Mouse (Mus musculus) G1E (cell line): ENCODE results near the gene Tmem129. TPM values are rescaled to one million over a fixed set of nuclear protein-coding genes. Genes with fewer than 3 reads are reported as not detected.

ENCODE experiments used
- ATAC-seq: 2 replicates; pipeline ENCODE4 v1.8.0; 2016; ENCODE audit warnings: mild to moderate bottlenecking; ENCODE audit not compliant: insufficient number of reproducible peaks, poor library complexity, low FRiP score, severe bottlenecking; ENCODE audit errors: extremely low read depth
- DNase-seq: peaks from one replicate; pipeline ENCODE4 v3.0.0; 2012; ENCODE audit warnings: low spot score
- H3K27me3 ChIP-seq: 2 replicates; pipeline ENCODE4 v1.6.1; 2012; ENCODE audit warnings: mild to moderate bottlenecking, low read length, inconsistent platforms; ENCODE audit not compliant: insufficient read depth
- H3K36me3 ChIP-seq: replicated peaks from 2 replicates; pipeline ENCODE3; 2012; ENCODE audit warnings: mild to moderate bottlenecking, inconsistent platforms
- H3K4me1 ChIP-seq: 2 replicates; pipeline ENCODE4 v1.6.1; 2012; ENCODE audit warnings: low read depth, low read length, inconsistent platforms, mixed read lengths; ENCODE audit not compliant: insufficient read depth
- H3K4me3 ChIP-seq: 2 replicates; pipeline ENCODE4 v1.5.1; 2012; ENCODE audit warnings: low read depth, mild to moderate bottlenecking, inconsistent platforms, low read length, moderate library complexity, mixed read lengths
- H3K9me3 ChIP-seq: replicated peaks from 2 replicates; pipeline ENCODE4 v1.6.1; 2012; ENCODE audit warnings: inconsistent platforms
- CTCF ChIP-seq: IDR thresholded peaks from 2 replicates; pipeline ENCODE4 v1.5.1; 2012; ENCODE audit warnings: low read depth, low read length, inconsistent platforms, mixed read lengths
- GATA1 ChIP-seq: IDR thresholded peaks from 2 replicates; pipeline ENCODE4 v1.6.1; 2012; ENCODE audit warnings: borderline replicate concordance, low read length, inconsistent platforms, mixed read lengths
- GATA2 ChIP-seq: IDR thresholded peaks from 2 replicates; pipeline ENCODE4 v1.6.1; 2012; ENCODE audit warnings: low read depth, low read length, inconsistent platforms, borderline replicate concordance
- POLR2AphosphoS5 ChIP-seq: IDR thresholded peaks from 2 replicates; pipeline ENCODE4 v1.6.1; 2012; ENCODE audit warnings: low read depth, low read length, inconsistent platforms; ENCODE audit not compliant: insufficient replicate concordance
- TAL1 ChIP-seq: conservative IDR thresholded peaks from 2 replicates; pipeline ENCODE4 v1.6.1; 2012; ENCODE audit warnings: low read depth, low read length, inconsistent platforms, mixed read lengths
- polyA plus RNA-seq: library from polyadenylated mRNA; stranded (reverse); fragments of >175 nt; gene quantifications from 2 replicates; pipeline ENCODE4 v1.2.3, GENCODE M21; 2012
- total RNA-seq, 2 experiments: library from RNA; stranded (forward) in 1 of 2; stranded (reverse) in 1 of 2; fragments of 200-1000 nt in 1 of 2; fragments of >200 nt in 1 of 2; fragmentation: Nextera tagmentation in 1 of 2; gene quantifications; 2 replicates each; pipeline ENCODE4 v1.2.3; 2014 to 2017

Tmem129 gene
- total and polyA plus RNA-seq, 3 experiments = 13.7 to 29.2 (median 22.3) TPM

DNA sequence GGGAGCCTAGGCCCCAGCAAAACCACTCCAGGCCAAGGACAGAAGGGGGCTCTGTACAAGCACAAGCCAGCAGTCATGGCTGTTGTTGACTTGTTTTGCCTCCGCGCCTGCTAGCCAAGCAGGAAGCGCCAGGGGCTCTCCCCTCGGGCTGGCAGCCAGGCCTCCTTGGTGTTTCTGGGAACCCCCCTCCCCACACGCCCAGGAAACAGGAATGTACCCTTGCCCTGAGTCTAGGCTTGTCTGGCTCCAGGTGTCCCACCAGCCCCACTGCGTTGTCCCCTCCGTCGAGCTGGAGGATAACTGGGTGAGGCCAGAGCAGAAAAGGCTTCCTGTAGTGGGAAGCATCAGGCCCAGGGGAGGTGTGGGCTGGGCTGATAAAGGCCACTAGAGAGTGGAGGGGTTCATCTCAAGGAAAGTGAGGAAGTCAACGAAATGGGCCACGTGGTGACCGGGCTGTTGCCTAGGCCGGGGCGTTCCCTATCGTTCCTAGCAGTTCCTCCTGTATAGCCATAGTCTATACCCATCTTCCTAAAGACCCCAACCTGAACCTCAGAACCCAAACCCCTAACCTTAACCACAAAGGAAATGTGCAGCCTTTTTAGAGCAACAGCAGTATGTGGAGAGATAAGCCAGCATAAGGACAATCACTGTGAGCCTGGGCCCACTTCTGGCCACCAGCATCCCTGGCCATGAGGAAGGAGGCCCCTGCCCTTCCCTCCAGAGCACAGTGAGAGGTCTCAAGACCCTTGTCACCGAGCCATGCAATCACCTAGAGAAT, 23.6 kb upstream of the Tmem129 start:
- peak; percentile 82 for ATAC-seq
- peak; percentile 61 for DNase-seq
- TF ChIP-seq TAL1 = peak; percentile 58; the same call in 1 of the 2 replicates
- no peak for TF ChIP-seq CTCF
- no peak for TF ChIP-seq GATA2
- no peak for TF ChIP-seq POLR2AphosphoS5
- TF ChIP-seq GATA1 = no peak
- Histone ChIP-seq H3K36me3 (no peaks in the 10 kb centered on the region), H3K27me3 (peaks cover 20% of the 10 kb centered on the region), H3K4me3 (peak overlapping the region; percentile 53; the same call in 1 of the 2 replicates), H3K9me3 (no peaks in the 10 kb centered on the region), H3K4me1 (peaks cover 56% of the 10 kb centered on the region)

DNA sequence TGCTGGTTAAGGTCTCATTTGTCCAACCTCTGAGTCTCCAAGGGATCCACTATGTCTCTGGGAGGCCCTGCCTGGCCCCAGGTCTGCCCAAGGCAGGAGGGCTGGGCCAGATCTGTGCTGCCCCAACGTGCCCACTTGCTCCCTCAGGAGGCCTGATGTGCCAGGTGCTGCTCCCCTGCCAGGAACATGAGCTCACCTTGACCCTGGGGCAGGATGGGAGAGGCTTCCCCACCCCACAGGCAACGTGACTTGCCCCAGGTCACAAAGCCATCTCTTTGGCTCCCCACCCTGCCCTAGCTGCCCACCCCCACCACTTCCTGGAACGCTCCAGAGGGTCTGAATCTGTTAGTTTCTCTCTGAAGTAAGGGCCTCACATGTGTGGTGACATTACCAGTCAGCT, 22.8 kb upstream of the Tmem129 start:
- Histone ChIP-seq H3K9me3 (no peaks in the 10 kb centered on the region), H3K4me1 (peaks cover 56% of the 10 kb centered on the region), H3K27me3 (peaks cover 15% of the 10 kb centered on the region), H3K36me3 (no peaks in the 10 kb centered on the region), H3K4me3 (peak overlapping the region; percentile 44; the same call in 1 of the 2 replicates)
- DNase-seq (no peak), ATAC-seq (no peak)
- TF ChIP-seq GATA1 (no peak), GATA2 (no peak), POLR2AphosphoS5 (no peak), TAL1 (no peak), CTCF (no peak)

DNA sequence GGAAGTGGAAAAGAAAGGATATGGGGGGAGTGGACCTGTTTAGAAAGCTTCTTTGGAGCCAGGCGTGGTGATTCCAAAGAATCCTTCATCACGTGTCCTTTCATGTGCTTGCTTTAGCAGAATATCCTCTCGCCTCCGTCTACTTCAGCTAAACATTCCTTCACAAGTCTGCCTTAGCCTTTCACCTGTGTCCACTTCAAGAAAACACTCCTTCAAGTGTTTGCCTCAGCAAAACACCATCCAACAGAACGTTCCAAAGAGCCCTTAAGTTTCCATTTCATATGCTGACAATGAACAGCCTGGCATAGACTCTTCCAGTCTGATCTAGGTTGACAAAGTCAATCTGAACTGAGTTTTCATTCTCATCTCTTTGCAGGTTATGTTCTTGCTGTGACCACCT, 20.0 kb upstream of the Tmem129 start:
- H3K4me1 ChIP-seq = peaks cover 45% of the 10 kb centered on the region
- H3K36me3 ChIP-seq = peaks cover 14% of the 10 kb centered on the region
- ATAC-seq (no peak), DNase-seq (no peak)
- H3K27me3 ChIP-seq = no peaks in the 10 kb centered on the region; the same call in 1 of the 2 replicates
- H3K9me3 ChIP-seq = no peaks in the 10 kb centered on the region
- no peak overlapping the region for H3K4me3 ChIP-seq
- TF ChIP-seq TAL1 (no peak), GATA2 (no peak), POLR2AphosphoS5 (no peak), CTCF (no peak), GATA1 (no peak)

DNA sequence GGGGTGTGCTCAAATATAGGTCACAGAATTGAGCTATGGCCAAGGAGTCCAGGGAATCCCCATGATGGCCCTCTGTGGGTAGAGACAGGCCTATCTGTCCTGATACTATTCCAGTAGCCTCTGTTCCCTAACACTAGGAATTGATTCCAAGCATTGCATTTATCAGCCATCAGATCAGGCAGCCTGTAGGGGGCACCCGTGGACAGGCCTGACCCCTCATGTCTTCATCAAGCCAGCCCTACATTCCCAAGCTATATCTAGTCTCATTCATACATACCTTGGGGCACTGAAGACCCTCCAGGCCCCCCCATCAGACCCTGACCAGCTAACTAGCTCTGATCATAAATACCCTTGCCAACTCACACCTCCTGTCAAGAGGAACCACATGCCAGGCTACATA, 17.7 kb upstream of the Tmem129 start:
- DNase-seq = no peak
- TF ChIP-seq CTCF (peak; percentile 63), GATA1 (no peak)
- H3K9me3 ChIP-seq = no peaks in the 10 kb centered on the region
- peaks cover 37% of the 10 kb centered on the region for H3K36me3 ChIP-seq
- H3K4me1 ChIP-seq = peaks cover 26% of the 10 kb centered on the region
- H3K27me3 ChIP-seq = no peaks in the 10 kb centered on the region; the same call in 1 of the 2 replicates
- H3K4me3 ChIP-seq = no peak overlapping the region
- no peak for ATAC-seq

DNA sequence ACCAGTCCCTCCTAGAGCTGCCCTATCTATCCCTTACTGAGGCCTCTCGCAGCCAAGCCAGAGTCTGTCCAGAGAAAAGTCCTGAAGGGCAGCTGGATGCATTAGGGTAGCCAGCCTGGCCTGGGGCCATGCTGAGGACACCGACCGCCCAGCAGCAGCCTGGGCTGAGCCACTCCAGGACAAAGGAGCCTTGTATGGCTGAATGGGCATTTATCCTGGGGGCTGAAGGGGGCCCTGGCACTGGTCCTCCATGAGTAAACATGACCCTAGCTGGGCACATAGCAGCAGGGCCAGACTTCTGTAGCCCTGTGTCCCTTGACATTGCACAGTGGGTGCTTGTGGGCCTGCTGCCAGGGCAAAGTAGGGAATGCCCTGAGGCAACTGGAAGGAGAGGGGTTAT, 16.2 kb upstream of the Tmem129 start:
- Histone ChIP-seq H3K4me3 (no peak overlapping the region), H3K9me3 (no peaks in the 10 kb centered on the region), H3K27me3 (no peaks in the 10 kb centered on the region), H3K4me1 (peaks cover 12% of the 10 kb centered on the region), H3K36me3 (peaks cover 52% of the 10 kb centered on the region)
- ATAC-seq (no peak), DNase-seq (no peak)
- TF ChIP-seq GATA1 = no peak
- no peak for TF ChIP-seq GATA2

DNA sequence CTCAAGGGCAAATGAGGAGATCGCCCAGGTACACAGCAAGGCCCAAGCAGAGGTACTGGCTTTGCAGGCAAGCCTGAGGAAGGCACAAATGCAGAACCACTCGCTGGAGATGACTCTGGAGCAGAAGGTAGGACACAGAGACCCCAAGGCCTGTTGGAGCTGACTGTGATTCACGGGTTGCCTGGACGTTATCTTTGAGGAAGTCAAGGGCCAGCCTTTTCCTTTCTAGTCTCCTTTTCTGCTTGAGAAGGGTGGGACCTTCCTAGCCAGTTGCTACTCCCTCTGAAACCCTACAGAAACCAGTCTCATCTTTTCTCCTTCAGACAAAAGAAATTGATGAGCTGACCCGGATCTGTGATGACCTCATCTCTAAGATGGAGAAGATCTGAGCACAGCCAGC, 13.4 kb upstream of the Tmem129 start:
- peaks cover 6% of the 10 kb centered on the region; the same call in 1 of the 2 replicates for H3K4me1 ChIP-seq
- no peaks in the 10 kb centered on the region for H3K27me3 ChIP-seq
- ATAC-seq (no peak), DNase-seq (no peak)
- no peak for TF ChIP-seq TAL1
- TF ChIP-seq GATA1 = no peak
- no peak for TF ChIP-seq GATA2
- TF ChIP-seq POLR2AphosphoS5 = no peak
- TF ChIP-seq CTCF = no peak
- peaks cover 80% of the 10 kb centered on the region for H3K36me3 ChIP-seq
- no peaks in the 10 kb centered on the region for H3K9me3 ChIP-seq
- H3K4me3 ChIP-seq = no peak overlapping the region
